Mouse (Mus musculus) heart, postnatal 10 days (tissue): Measurements from ENCODE around the gene Parp8. TPM values are rescaled to one million over a fixed set of nuclear protein-coding genes. Genes with fewer than 3 reads are reported as not detected.

Experiments used
- DNase-seq, 2 experiments: peaks; one replicate each; pipeline ENCODE4 v3.0.0; 2021
- intact Hi-C: fragments of 180-260 bp; cut with DNase I; formaldehyde crosslinking; loops from one replicate; pipeline ENCODE4 v1.15.1; 2025
- total RNA-seq, 2 experiments: library from RNA; stranded (reverse); gene quantifications; 2 replicates each; pipeline ENCODE4 v1.2.3; 2021

Parp8 gene
- total RNA-seq, 2 experiments from 2014 or later = 11.2 to 14.8 TPM

- intact Hi-C loops = no loop called here
- DNase-seq = no peak
These were observed 140.9 kb downstream of the Parp8 start for GRCm38 (mm10) chr13:116884422-116884942.

GRCm38 (mm10) chr13:116882226-116882625 is 143.1 kb downstream of the Parp8 start:
- DNase-seq = no peak
- intact Hi-C loops = no loop called here

GRCm38 (mm10) chr13:116879580-116880192 is 145.7 kb downstream of the Parp8 start:
- intact Hi-C loops = no loop called here
- no peak for DNase-seq

GRCm38 (mm10) chr13:116870221-116870620 is 155.1 kb downstream of the Parp8 start:
- DNase-seq = no peak
- intact Hi-C loops = no loop called here

GRCm38 (mm10) chr13:116843937-116844336 is 181.4 kb downstream of the Parp8 start:
- no peak for DNase-seq
- intact Hi-C loops = no loop called here

- intact Hi-C loops = no loop called here
- no peak for DNase-seq
These were observed 194.4 kb downstream of the Parp8 start for GRCm38 (mm10) chr13:116830984-116831383.

- DNase-seq = no peak
- intact Hi-C loops = no loop called here
These were observed 196.3 kb downstream of the Parp8 start for GRCm38 (mm10) chr13:116829015-116829414.

- DNase-seq = no peak
- intact Hi-C loops = no loop called here
These were observed 213.9 kb downstream of the Parp8 start for GRCm38 (mm10) chr13:116811456-116811855.

Other genes starting within 250 kb of the Parp8 start
- gene Emb, start 183.0 kb upstream of the Parp8 start, total RNA-seq = 10 to 100 TPM; 13.2 to 14.3 TPM
- not detected for gene Gm17509, start 195.5 kb upstream of the Parp8 start, total RNA-seq